Mouse (Mus musculus): Measurements from ENCODE around the gene Olfr31.

- no peak for TF ChIP-seq CTCF (IDR thresholded peaks at IDR 0.05; ENCODE audit: low read depth, low read length)
- no peak for TF ChIP-seq TAL1 (conservative IDR thresholded peaks at IDR 0.05; ENCODE audit: low read depth, low read length)
- TF ChIP-seq GATA1 (IDR thresholded peaks at IDR 0.05; ENCODE audit: borderline replicate concordance, low read length): no peak
- TF ChIP-seq POLR2AphosphoS5 (IDR thresholded peaks at IDR 0.05; ENCODE audit: insufficient replicate concordance, low read depth, low read length): no peak
- TF ChIP-seq GATA2 (IDR thresholded peaks at IDR 0.05; ENCODE audit: borderline replicate concordance, low read depth, low read length): no peak
These were observed 31.3 kb downstream of the Olfr31 start for GRCm38 (mm10) chr14:14353740-14354510.

Measured in G1E (cell line).